Mouse (Mus musculus): ENCODE measurements around the gene Cntnap1. TPM values are rescaled to one million over a fixed set of nuclear protein-coding genes. Genes with fewer than 3 reads are reported as not detected.
"Not testable (repeated sequence)": the region's sequence is repeated elsewhere in the genome, so short reads cannot be mapped to it uniquely, and the experiment has no call there.

Cntnap1 gene
- 1 to 10 TPM; 4.8 to 7.4 TPM for total RNA-seq (2021)

GRCm38 (mm10) chr11:101170354-101170810 lies at the start of gene Cntnap1:
Gene Cntnap1 (plus strand): TSS chr11:101170523.
- intact Hi-C loops (cut with DNase I), result no loop called here
- peak; percentile 49 for DNase-seq

GRCm38 (mm10) chr11:101120545-101121188 lies 49.7 kb upstream of the Cntnap1 start:
- DNase-seq, result no peak
- intact Hi-C loops (cut with DNase I), result no loop called here

- intact Hi-C loops (cut with DNase I); DNase-seq: not testable (repeated sequence)
These were observed 45.8 kb upstream of the Cntnap1 start for GRCm38 (mm10) chr11:101124494-101124893.

- intact Hi-C loops (cut with DNase I); DNase-seq: not testable (repeated sequence)
These were observed 45.3 kb upstream of the Cntnap1 start for GRCm38 (mm10) chr11:101125008-101125407.

GRCm38 (mm10) chr11:101127075-101127474 lies 43.2 kb upstream of the Cntnap1 start:
- intact Hi-C loops (cut with DNase I), result no loop called here
- DNase-seq, result no peak

GRCm38 (mm10) chr11:101128996-101129577 lies 41.2 kb upstream of the Cntnap1 start:
- DNase-seq, result peak; percentile 53
- intact Hi-C loops (cut with DNase I), result no loop called here

- intact Hi-C loops (cut with DNase I), result no loop called here
- DNase-seq, result no peak
These were observed 40.1 kb upstream of the Cntnap1 start for GRCm38 (mm10) chr11:101130056-101130756.

- intact Hi-C loops (cut with DNase I), result no loop called here
- DNase-seq, result peak; percentile 34
These were observed 39.1 kb upstream of the Cntnap1 start for GRCm38 (mm10) chr11:101131187-101131586.

GRCm38 (mm10) chr11:101131701-101132100 lies 38.6 kb upstream of the Cntnap1 start:
- DNase-seq, result peak; percentile 59
- intact Hi-C loops (cut with DNase I), result no loop called here

- intact Hi-C loops (cut with DNase I), result no loop called here
- no peak for DNase-seq
These were observed 37.3 kb upstream of the Cntnap1 start for GRCm38 (mm10) chr11:101133037-101133436.

GRCm38 (mm10) chr11:101134217-101134865 lies 36.0 kb upstream of the Cntnap1 start:
- no peak for DNase-seq
- intact Hi-C loops (cut with DNase I), result no loop called here

- intact Hi-C loops (cut with DNase I), result no loop called here
- no peak for DNase-seq
These were observed 33.3 kb upstream of the Cntnap1 start for GRCm38 (mm10) chr11:101137000-101137399.

- DNase-seq, result no peak
- intact Hi-C loops (cut with DNase I), result no loop called here
These were observed 31.7 kb upstream of the Cntnap1 start for GRCm38 (mm10) chr11:101138536-101139181.

- DNase-seq, result no peak
- intact Hi-C loops (cut with DNase I), result no loop called here
These were observed 30.0 kb upstream of the Cntnap1 start for GRCm38 (mm10) chr11:101140164-101140819.

GRCm38 (mm10) chr11:101141088-101141487 lies 29.2 kb upstream of the Cntnap1 start:
- intact Hi-C loops (cut with DNase I), result no loop called here
- no peak for DNase-seq

GRCm38 (mm10) chr11:101142215-101142967 lies 27.9 kb upstream of the Cntnap1 start:
- intact Hi-C loops (cut with DNase I), result no loop called here
- DNase-seq, result no peak

GRCm38 (mm10) chr11:101143338-101144225 lies 26.7 kb upstream of the Cntnap1 start:
- intact Hi-C loops (cut with DNase I), result no loop called here
- DNase-seq, result peak; percentile 59

GRCm38 (mm10) chr11:101146377-101146776 lies 23.9 kb upstream of the Cntnap1 start:
- intact Hi-C loops (cut with DNase I), result no loop called here
- peak; percentile 66 for DNase-seq

GRCm38 (mm10) chr11:101148751-101149150 lies 21.6 kb upstream of the Cntnap1 start:
- no peak for DNase-seq
- intact Hi-C loops (cut with DNase I), result no loop called here
